Mouse (Mus musculus) cerebellum, adult 2 months (tissue): ENCODE results near the gene A2ml1. TPM values are rescaled to one million over a fixed set of nuclear protein-coding genes. Genes with fewer than 3 reads are reported as not detected.

Source experiments
- DNase-seq, 2 experiments: peaks; one replicate each; pipeline ENCODE4 v3.0.0; 2021
- H3K27ac ChIP-seq: fragments of 200-500 bp; 2 replicates; pipeline ENCODE4 v1.5.1; 2012; ENCODE audit warnings: low read length, control low read depth, inconsistent platforms; ENCODE audit not compliant: insufficient read depth
- H3K27me3 ChIP-seq: fragments of 200-500 bp; 2 replicates; pipeline ENCODE4 v1.6.1; 2012; ENCODE audit warnings: inconsistent platforms, mild to moderate bottlenecking, low read length, moderate library complexity; ENCODE audit not compliant: control insufficient read depth, insufficient read depth
- H3K4me1 ChIP-seq: fragments of 200-500 bp; 2 replicates; pipeline ENCODE4 v1.6.1; 2011; ENCODE audit warnings: low read length; ENCODE audit not compliant: control insufficient read depth, insufficient read depth
- H3K4me3 ChIP-seq: fragments of 200-500 bp; replicated peaks from 2 replicates; pipeline ENCODE3; 2011; ENCODE audit warnings: mild to moderate bottlenecking, low read depth, low read length, control low read depth; ENCODE audit not compliant: insufficient read depth
- CTCF ChIP-seq: fragments of 200-500 bp; IDR thresholded peaks from 2 replicates; pipeline ENCODE4 v1.5.1; 2011; ENCODE audit warnings: low read depth, mild to moderate bottlenecking, control low read depth, low read length, moderate library complexity, borderline replicate concordance; ENCODE audit not compliant: insufficient read depth
- POLR2A ChIP-seq: fragments of 200-500 bp; IDR thresholded peaks from 2 replicates; pipeline ENCODE4 v1.6.1; 2011; ENCODE audit warnings: low read length, control low read depth, borderline replicate concordance; ENCODE audit not compliant: insufficient read depth
- WGBS: fragments of 180-500 bp; shearing (Covaris S2); methylation state at CpG from one replicate; pipeline ENCODE4 v1.1.7; 2018; 5-methylcytosine and 5-hydroxymethylcytosine counted together
- polyA plus RNA-seq: library from polyadenylated mRNA; depleted of rRNA; stranded (reverse); fragments of >200 nt; gene quantifications from 2 replicates; pipeline ENCODE4 v1.2.3, GENCODE M21; 2012; rRNA removed

Gene A2ml1
- polyA plus RNA-seq, 1 experiment = 17.3 TPM

- 96% methylated on average over 3 of the region's 3 CpGs for WGBS
- Histone ChIP-seq H3K27me3 (no peaks in the 10 kb centered on the region), H3K27ac (no peak overlapping the region), H3K4me1 (no peaks in the 10 kb centered on the region), H3K4me3 (no peak overlapping the region)
- no peak for DNase-seq
- TF ChIP-seq POLR2A (no peak), CTCF (no peak)
These were observed 58.0 kb downstream of the A2ml1 start for GRCm38 (mm10) chr6:128523360-128523759.

- no peak overlapping the region for H3K4me3 ChIP-seq
- TF ChIP-seq POLR2A (no peak), CTCF (no peak)
- 74% methylated on average over 7 of the region's 7 CpGs for WGBS
These were observed 62.2 kb downstream of the A2ml1 start for GRCm38 (mm10) chr6:128519159-128519558.

GRCm38 (mm10) chr6:128505676-128506236 lies 75.7 kb downstream of the A2ml1 start:
- Histone ChIP-seq H3K4me3 (no peak overlapping the region), H3K27ac (no peak overlapping the region), H3K27me3 (no peaks in the 10 kb centered on the region), H3K4me1 (no peaks in the 10 kb centered on the region)
- TF ChIP-seq CTCF (no peak), POLR2A (no peak)
- WGBS = 70% methylated on average over 2 of the region's 2 CpGs
- DNase-seq = no peak

More at GRCm38 (mm10) chr6:128519159-128519558, 62.2 kb downstream of the A2ml1 start:
- Histone ChIP-seq H3K27ac (no peak overlapping the region), H3K4me1 (no peaks in the 10 kb centered on the region), H3K27me3 (no peaks in the 10 kb centered on the region)
- DNase-seq = no peak

GRCm38 (mm10) chr6:128504743-128505142 lies 76.7 kb downstream of the A2ml1 start:
- H3K27me3 ChIP-seq = no peaks in the 10 kb centered on the region
- H3K4me3 ChIP-seq = no peak overlapping the region
- TF ChIP-seq POLR2A (no peak), CTCF (no peak)
- WGBS = 52% methylated on average over 5 of the region's 5 CpGs
- H3K27ac ChIP-seq = no peak overlapping the region
- no peak for DNase-seq
- no peaks in the 10 kb centered on the region for H3K4me1 ChIP-seq

GRCm38 (mm10) chr6:128495346-128495745 lies 86.1 kb downstream of the A2ml1 start:
- H3K4me3 ChIP-seq = no peak overlapping the region
- WGBS = 34% methylated on average over 1 of the region's 1 CpGs
- DNase-seq = no peak
- H3K27me3 ChIP-seq = no peaks in the 10 kb centered on the region
- no peak for TF ChIP-seq POLR2A
- TF ChIP-seq CTCF = no peak
- no peak overlapping the region for H3K27ac ChIP-seq
- H3K4me1 ChIP-seq = no peaks in the 10 kb centered on the region

GRCm38 (mm10) chr6:128494646-128495331 lies 86.6 kb downstream of the A2ml1 start:
- Histone ChIP-seq H3K27ac (no peak overlapping the region), H3K4me1 (no peaks in the 10 kb centered on the region), H3K27me3 (no peaks in the 10 kb centered on the region), H3K4me3 (no peak overlapping the region)
- 54% methylated on average over 15 of the region's 15 CpGs for WGBS
- DNase-seq = no peak
- TF ChIP-seq POLR2A = no peak
- no peak for TF ChIP-seq CTCF

GRCm38 (mm10) chr6:128491916-128492315 lies 89.5 kb downstream of the A2ml1 start:
- TF ChIP-seq CTCF (no peak), POLR2A (no peak)
- H3K4me3 ChIP-seq = no peak overlapping the region
- 59% methylated on average over 4 of the region's 4 CpGs for WGBS
- no peaks in the 10 kb centered on the region for H3K27me3 ChIP-seq
- no peak overlapping the region for H3K27ac ChIP-seq
- H3K4me1 ChIP-seq = no peaks in the 10 kb centered on the region
- no peak for DNase-seq

- no peak for DNase-seq
- WGBS = 94% methylated on average over 10 of the region's 10 CpGs
- TF ChIP-seq POLR2A (no peak), CTCF (no peak)
- H3K4me3 ChIP-seq = no peak overlapping the region
- H3K4me1 ChIP-seq = no peaks in the 10 kb centered on the region
- no peaks in the 10 kb centered on the region for H3K27me3 ChIP-seq
- no peak overlapping the region for H3K27ac ChIP-seq
These were observed 91.3 kb downstream of the A2ml1 start for GRCm38 (mm10) chr6:128490141-128490540.

Other genes with a start within 250 kb of the A2ml1 start
- gene Tulp3, start 225.8 kb downstream of the A2ml1 start, polyA plus RNA-seq = 44.0 and 44.8 TPM in 2 replicates
- gene Rhno1, start 218.7 kb downstream of the A2ml1 start, polyA plus RNA-seq = 11.1 and 11.9 TPM in 2 replicates
- gene Foxm1, start 218.6 kb downstream of the A2ml1 start, polyA plus RNA-seq = 1.2 and 1.5 TPM in 2 replicates
- 5.4 and 8.0 TPM in 2 replicates for gene Tex52, start 206.2 kb downstream of the A2ml1 start, polyA plus RNA-seq
- gene Gm44596, start 206.1 kb downstream of the A2ml1 start, polyA plus RNA-seq = not detected in 2 replicates
- gene Nrip2, start 182.3 kb downstream of the A2ml1 start, polyA plus RNA-seq = 52.2 and 59.6 TPM in 2 replicates
- 48.1 and 52.5 TPM in 2 replicates for gene Itfg2, start 156.7 kb downstream of the A2ml1 start, polyA plus RNA-seq
- 249 and 256 TPM in 2 replicates for gene Fkbp4, start 142.9 kb downstream of the A2ml1 start, polyA plus RNA-seq
- not detected in 2 replicates for gene Pzp, start 54.9 kb downstream of the A2ml1 start, polyA plus RNA-seq
- not detected in 2 replicates for gene Klrb1a, start 41.9 kb upstream of the A2ml1 start, polyA plus RNA-seq
- gene Clec2h, start 80.8 kb upstream of the A2ml1 start, polyA plus RNA-seq = 0.34 TPM in 1 of 2 replicates, not detected in the other
- not detected in 2 replicates for gene Klrb1, start 141.5 kb upstream of the A2ml1 start, polyA plus RNA-seq
- gene Klrb1c, start 207.6 kb upstream of the A2ml1 start, polyA plus RNA-seq = 0.08 TPM in 1 of 2 replicates, not detected in the other
- gene Gm44511, start 244.7 kb upstream of the A2ml1 start, polyA plus RNA-seq = not detected in 2 replicates
- not detected in 2 replicates for gene Klrb1b, start 244.7 kb upstream of the A2ml1 start, polyA plus RNA-seq